Mouse (Mus musculus) bone marrow macrophage, adult 2 months (primary cell): Measurements from ENCODE around the gene Fanci. TPM values are rescaled to one million over a fixed set of nuclear protein-coding genes. Genes with fewer than 3 reads are reported as not detected.

ENCODE experiments used
- H3K27ac ChIP-seq: 2 replicates; pipeline ENCODE4 v1.5.1; 2012; ENCODE audit warnings: low read depth, low read length; ENCODE audit not compliant: insufficient read depth
- H3K4me1 ChIP-seq: 2 replicates; pipeline ENCODE4 v1.6.1; 2012; ENCODE audit warnings: low read length; ENCODE audit not compliant: control insufficient read depth, insufficient read depth
- H3K4me3 ChIP-seq: 2 replicates; pipeline ENCODE4 v1.5.1; 2012; ENCODE audit warnings: mild to moderate bottlenecking, low read length, moderate library complexity; ENCODE audit not compliant: insufficient read depth
- CTCF ChIP-seq: IDR thresholded peaks from 2 replicates; pipeline ENCODE4 v1.5.1; 2012; ENCODE audit warnings: low read depth, mild to moderate bottlenecking, low read length, moderate library complexity
- POLR2A ChIP-seq: IDR thresholded peaks from 2 replicates; pipeline ENCODE4 v1.6.1; 2012; ENCODE audit warnings: mild to moderate bottlenecking, low read depth, low read length, borderline replicate concordance
- polyA plus RNA-seq: library from polyadenylated mRNA; stranded (reverse); fragments of >200 nt; gene quantifications from 2 replicates; pipeline ENCODE4 v1.2.4, GENCODE M21; 2012; ENCODE audit not compliant: missing spikeins, insufficient read depth, insufficient read length

Fanci gene
- polyA plus RNA-seq, 1 experiment, result 4.9 TPM

- Histone ChIP-seq H3K4me1 (peaks cover 8% of the 10 kb centered on the region), H3K27ac (no peak within 1 kb of the TSS), H3K4me3 (no peak within 1 kb of the TSS)
- TF ChIP-seq POLR2A (no peak), CTCF (no peak)
Measured at GRCm38 (mm10) chr7:79386422-79387133, 5.2 kb upstream of the Fanci start, which contains the start of gene Rlbp1. Gene Rlbp1, minus strand, starts transcription at chr7:79387048.

- no peak for TF ChIP-seq POLR2A
- TF ChIP-seq CTCF, result no peak
- Histone ChIP-seq H3K4me3 (no peak overlapping the region), H3K4me1 (peaks cover 8% of the 10 kb centered on the region), H3K27ac (no peak overlapping the region)
Measured at GRCm38 (mm10) chr7:79387140-79387539, 4.6 kb upstream of the Fanci start.

- Histone ChIP-seq H3K4me3 (no peak overlapping the region), H3K27ac (no peak overlapping the region), H3K4me1 (peaks cover 8% of the 10 kb centered on the region)
- TF ChIP-seq POLR2A (no peak), CTCF (no peak)
Measured at GRCm38 (mm10) chr7:79387991-79388390, 3.7 kb upstream of the Fanci start.

- no peak overlapping the region for H3K4me3 ChIP-seq
- peaks cover 8% of the 10 kb centered on the region for H3K4me1 ChIP-seq
- no peak overlapping the region for H3K27ac ChIP-seq
- TF ChIP-seq POLR2A (no peak), CTCF (no peak)
Measured at GRCm38 (mm10) chr7:79388671-79389206, 3.0 kb upstream of the Fanci start.

GRCm38 (mm10) chr7:79390141-79390708, 1.5 kb upstream of the Fanci start:
- TF ChIP-seq POLR2A (no peak), CTCF (no peak)
- no peak overlapping the region for H3K27ac ChIP-seq
- H3K4me1 ChIP-seq, result peaks cover 8% of the 10 kb centered on the region
- H3K4me3 ChIP-seq, result no peak overlapping the region

- Histone ChIP-seq H3K4me1 (peaks cover 8% of the 10 kb centered on the region), H3K27ac (0 out of 2 replicates have a peak overlapping the region, but pooled peaks have one; percentile 53), H3K4me3 (peak overlapping the region; percentile 87)
- TF ChIP-seq CTCF (no peak), POLR2A (no peak)
Measured at GRCm38 (mm10) chr7:79391471-79391870, 258 bp upstream of the Fanci start.

GRCm38 (mm10) chr7:79392860-79393513, 1.3 kb downstream of the Fanci start:
- TF ChIP-seq CTCF (no peak), POLR2A (no peak)
- Histone ChIP-seq H3K27ac (no peak overlapping the region), H3K4me3 (peak overlapping the region; percentile 33), H3K4me1 (no peaks in the 10 kb centered on the region)

GRCm38 (mm10) chr7:79393924-79394323, 2.2 kb downstream of the Fanci start:
- no peak overlapping the region for H3K27ac ChIP-seq
- no peaks in the 10 kb centered on the region for H3K4me1 ChIP-seq
- no peak overlapping the region for H3K4me3 ChIP-seq
- no peak for TF ChIP-seq POLR2A
- TF ChIP-seq CTCF, result no peak

- H3K4me1 ChIP-seq, result no peaks in the 10 kb centered on the region
- no peak for TF ChIP-seq CTCF
- TF ChIP-seq POLR2A, result no peak
- H3K4me3 ChIP-seq, result no peak overlapping the region
- H3K27ac ChIP-seq, result no peak overlapping the region
Measured at GRCm38 (mm10) chr7:79394666-79395065, 2.9 kb downstream of the Fanci start.

- Histone ChIP-seq H3K4me1 (no peaks in the 10 kb centered on the region), H3K27ac (no peak overlapping the region), H3K4me3 (no peak overlapping the region)
- no peak for TF ChIP-seq POLR2A
- no peak for TF ChIP-seq CTCF
Measured at GRCm38 (mm10) chr7:79395186-79395585, 3.5 kb downstream of the Fanci start.

GRCm38 (mm10) chr7:79397446-79397963, 5.8 kb downstream of the Fanci start:
- no peaks in the 10 kb centered on the region for H3K4me1 ChIP-seq
- no peak for TF ChIP-seq POLR2A
- TF ChIP-seq CTCF, result no peak
- no peak overlapping the region for H3K4me3 ChIP-seq
- H3K27ac ChIP-seq, result no peak overlapping the region
